Mouse (Mus musculus): ENCODE results near the gene Heatr3. TPM values are rescaled to one million over a fixed set of nuclear protein-coding genes. Genes with fewer than 3 reads are reported as not detected.
"Not testable (repeated sequence)": the region's sequence is repeated elsewhere in the genome, so short reads cannot be mapped to it uniquely, and the experiment has no call there.

Gene Heatr3
- total RNA-seq, 2 experiments from 2014 or later, result 26.6 to 29.8 TPM

DNA sequence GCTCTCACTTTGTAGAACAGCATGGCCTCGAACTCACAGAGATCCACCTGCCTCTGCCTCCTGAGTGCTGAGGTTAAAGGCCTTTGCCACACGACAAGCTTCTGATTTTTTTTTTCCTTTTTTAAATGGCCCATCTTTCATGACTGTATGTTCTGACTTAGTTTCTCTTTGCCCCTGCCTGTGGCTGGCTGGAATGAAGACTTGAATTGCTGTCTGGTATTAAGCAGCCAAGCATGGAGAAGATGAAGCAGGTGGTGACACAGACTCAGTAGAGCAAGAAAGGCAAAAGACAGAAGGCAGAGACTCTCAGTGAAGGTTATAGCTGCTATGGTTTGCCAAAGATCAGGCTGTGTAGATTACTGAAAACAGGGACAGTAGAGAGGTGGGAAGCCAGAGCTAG lies 45.5 kb downstream of the Heatr3 start:
- DNase-seq (ENCODE audit: low spot score in 2 of 2), result no peak

DNA sequence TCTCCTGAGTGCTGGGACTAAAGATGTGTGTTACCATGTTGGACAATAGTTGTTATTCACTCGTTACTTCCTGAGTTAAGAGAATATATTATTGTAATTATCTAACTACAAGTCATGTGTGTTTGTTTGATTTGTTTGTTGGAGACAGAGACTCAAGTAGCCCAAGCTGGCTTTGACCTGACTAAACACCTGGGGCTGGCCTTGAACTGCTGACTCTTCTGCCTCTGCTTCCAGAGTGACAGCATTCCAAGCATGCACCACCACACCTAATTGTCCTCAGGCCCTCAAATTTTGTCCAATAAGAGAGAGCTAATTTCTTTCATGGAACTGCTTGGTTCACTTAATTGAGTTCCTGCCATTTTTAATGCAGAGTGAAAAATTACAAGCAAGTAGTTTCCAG lies 47.3 kb downstream of the Heatr3 start:
- no peak for DNase-seq (ENCODE audit: low spot score in 2 of 2)
- intact Hi-C loops (cut with DNase I), result no loop called here

More for the DNA sequence above, 45.5 kb downstream of the Heatr3 start:
- intact Hi-C loops (cut with DNase I), result no loop called here

DNA sequence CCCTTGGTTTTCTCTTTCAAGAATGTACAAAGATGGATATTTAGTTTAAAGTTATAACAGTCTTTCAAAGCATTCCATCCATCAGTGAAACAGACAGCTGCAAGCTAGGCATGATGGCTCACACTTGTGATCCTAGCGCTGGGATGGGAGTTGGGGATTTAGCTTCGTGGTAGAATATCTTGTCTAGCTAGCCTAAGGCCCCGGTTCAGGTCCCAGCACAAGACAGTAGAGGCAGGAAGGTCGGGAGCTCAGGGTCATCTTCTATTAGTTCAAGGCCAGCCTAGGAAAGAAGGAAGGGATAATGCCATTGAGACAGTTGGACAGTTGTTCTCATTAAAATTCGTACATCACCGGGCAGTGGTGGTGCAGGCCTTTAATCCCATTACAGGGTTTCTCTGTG lies 48.1 kb downstream of the Heatr3 start:
- DNase-seq (ENCODE audit: low spot score in 2 of 2), result no peak
- intact Hi-C loops (cut with DNase I), result no loop called here

DNA sequence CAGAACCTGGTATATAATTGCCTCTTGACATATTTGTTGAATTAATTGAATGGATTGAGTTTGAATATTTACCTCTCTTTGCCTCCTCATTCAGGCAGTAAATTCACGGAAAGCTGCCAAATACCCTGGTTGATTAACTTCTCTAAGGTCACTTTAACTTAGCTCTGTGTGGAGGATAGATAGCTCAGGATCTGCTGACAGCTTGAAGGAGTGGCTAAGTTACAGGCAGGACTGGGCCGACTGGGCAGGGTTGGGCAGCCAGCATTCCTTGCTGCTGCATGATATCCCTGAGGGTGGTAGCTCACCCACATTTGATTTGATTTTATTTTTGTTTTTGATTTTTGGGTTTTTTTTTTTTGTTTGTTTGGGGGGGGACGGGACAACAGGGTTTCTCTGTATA lies 59.7 kb downstream of the Heatr3 start:
- intact Hi-C loops (cut with DNase I), result no loop called here
- DNase-seq (ENCODE audit: low spot score in 2 of 2), result no peak

DNA sequence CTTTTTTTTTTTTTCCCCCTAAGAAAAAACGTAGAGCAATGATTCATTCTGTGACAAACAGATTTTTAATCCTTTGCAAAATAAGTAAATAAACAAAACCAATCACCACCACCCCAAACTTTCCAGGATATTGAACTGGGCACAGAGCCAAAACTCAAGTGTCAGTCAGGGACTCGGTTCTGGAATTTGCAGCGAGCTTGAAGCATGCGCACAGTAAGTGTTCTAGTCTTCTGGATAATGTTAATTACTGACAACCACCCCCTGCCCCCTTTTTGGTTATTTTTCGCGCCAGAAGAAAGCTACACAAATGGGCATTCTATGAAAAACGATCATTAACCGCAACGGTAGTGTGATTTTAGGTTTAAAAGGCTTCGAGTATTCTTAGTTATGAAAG lies 60.9 kb downstream of the Heatr3 start:
- intact Hi-C loops (cut with DNase I), result no loop called here
- no peak for DNase-seq (ENCODE audit: low spot score in 2 of 2)

DNA sequence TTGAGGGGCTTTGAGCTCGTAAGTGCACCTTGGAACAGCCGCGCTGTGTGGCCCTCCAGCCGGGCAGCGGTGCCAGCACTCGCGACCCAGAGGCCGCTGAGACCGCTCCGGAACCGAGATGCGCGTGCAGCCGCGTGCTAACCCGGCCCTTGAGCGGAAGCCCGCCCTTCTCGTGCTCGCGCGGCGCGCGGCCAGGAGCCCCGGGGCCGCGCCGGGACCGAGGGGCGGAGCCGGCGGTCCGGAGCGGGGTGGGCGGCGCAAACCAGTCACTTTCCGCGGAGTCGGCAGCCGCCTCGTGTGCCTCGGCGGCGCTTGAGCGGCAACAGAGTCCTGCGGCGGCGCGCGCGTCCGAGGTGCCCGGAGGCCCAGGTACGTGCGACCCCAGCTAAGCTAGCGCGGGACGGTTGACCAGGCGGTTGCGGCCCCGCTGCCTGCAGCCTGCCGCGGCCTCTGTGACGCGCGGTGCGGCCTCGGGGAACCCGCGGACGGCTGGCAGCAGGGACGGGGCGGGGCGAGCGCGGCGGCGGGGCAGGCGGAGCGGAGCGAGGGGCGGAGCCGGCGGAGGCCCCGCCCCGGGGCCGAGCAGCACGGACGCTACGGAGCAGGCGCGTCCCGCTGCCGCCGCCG lies 61.4 kb downstream of the Heatr3 start, which contains the start of gene Tent4b:
TSS of gene Tent4b (plus strand) at position 269 of the 627 bp plus-strand sequence.
- peak; percentile 94 to 97 for DNase-seq (ENCODE audit: low spot score in 2 of 2)
- intact Hi-C loops (cut with DNase I), result no loop called here

DNA sequence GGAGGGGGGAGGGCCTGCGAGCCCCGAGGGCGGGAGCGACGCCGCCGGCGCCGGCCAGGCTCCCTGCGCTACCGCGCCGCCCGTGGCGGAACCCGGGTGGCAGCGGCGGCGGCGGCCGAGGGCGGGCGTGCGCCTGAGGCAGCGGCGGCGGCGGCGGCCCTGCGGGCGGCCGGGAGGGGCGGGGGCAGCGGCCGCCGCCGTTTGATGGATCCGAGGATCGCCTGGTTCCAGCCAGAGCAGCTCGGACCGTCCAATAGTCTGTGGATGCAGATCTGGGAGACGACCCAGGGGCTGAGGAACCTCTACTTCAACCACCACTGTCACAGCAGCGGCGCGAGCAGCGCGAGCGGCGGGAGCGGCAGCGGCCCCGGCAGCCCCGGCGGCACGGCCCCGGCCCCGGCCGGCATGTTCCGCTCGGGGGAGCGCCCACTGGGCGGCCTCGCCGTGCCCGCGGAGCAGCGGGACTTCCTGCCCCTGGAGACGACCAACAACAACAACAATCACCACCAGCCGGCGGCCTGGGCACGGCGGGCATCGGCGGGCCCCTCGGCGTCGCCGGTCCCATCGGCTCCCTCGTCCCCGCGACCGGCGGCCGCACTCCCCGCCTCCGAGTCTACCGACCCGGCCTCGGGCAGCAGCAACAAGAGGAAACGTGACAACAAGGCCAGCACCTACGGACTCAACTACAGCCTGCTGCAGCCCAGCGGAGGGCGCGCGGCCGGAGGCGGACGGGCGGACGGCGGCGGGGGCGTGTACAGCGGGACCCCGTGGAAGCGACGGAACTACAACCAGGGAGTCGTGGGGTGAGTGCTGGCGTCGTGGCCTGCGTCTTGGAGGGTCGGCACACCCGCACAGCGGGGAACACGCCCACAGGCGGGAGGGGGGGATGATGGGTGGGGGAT lies 62.3 kb downstream of the Heatr3 start:
- DNase-seq (ENCODE audit: low spot score in 2 of 2), result peak; percentile 34 to 40
- intact Hi-C loops (cut with DNase I), result loop anchor here (5.0 kb wide), 1 partner anchor 42 kb away; no protein-coding TSS in a partner anchor

DNA sequence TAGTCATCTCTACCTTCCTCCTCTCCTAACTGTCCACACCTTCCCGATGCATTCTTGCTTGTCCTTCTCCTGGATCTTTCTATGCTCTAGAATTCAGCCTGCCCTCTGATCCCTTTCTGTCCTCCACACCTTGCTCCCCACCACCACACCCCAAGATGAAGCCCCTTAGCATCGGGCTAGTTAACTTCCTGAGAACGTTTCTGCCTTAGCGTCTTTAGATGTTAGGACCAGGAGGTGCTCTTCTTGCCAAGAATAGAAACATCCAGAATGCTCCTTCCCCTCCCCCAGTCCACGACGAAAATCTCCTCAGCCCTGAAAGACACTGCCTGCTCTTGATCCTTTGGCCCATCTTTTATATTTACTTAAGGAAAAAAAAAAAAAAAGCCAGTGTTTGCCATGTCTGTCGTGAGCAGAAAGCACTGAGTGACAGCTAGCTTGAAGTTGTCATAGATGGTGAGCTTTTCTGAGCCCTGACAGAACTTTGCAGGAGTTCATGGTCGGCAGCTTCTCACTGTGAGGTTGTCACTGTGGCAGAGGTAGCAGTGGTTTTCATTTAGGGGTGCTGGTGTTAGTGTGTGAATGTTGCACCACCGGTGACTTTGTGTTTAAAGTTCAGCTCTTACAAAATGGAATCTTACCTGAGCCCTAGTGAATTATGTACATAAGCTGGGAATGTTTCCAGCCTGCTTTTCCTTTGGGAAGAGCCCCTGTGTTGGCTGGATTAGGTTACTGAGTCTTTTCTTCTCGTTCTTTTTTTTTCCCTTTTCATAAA lies 63.3 kb downstream of the Heatr3 start:
- no peak for DNase-seq (ENCODE audit: low spot score in 2 of 2)
- intact Hi-C loops (cut with DNase I), result loop anchor here (5.0 kb wide), 1 partner anchor 41 kb away; no protein-coding TSS in a partner anchor

DNA sequence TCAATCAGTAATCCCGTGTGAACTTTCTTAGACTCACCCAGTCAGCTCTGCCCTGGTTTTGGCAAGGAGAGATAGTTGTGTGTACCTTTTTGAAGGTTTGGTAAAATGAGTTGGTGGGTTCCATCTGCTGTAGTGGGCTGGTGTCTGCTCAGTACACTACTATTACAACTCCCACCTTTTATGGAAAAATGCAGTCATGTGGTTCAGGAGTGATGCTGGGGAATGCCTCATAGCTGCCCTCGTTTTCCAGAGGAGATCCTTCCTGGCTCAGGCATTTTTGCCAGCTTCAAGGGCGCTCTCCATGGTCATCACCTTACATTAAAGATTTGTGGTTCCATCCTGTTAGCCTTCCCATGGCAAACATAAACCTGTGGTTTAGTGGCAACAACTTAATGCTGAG lies 64.0 kb downstream of the Heatr3 start:
- DNase-seq (ENCODE audit: low spot score in 2 of 2), result no peak
- intact Hi-C loops (cut with DNase I), result loop anchor here (5.0 kb wide), 1 partner anchor 41 kb away; no protein-coding TSS in a partner anchor

DNA sequence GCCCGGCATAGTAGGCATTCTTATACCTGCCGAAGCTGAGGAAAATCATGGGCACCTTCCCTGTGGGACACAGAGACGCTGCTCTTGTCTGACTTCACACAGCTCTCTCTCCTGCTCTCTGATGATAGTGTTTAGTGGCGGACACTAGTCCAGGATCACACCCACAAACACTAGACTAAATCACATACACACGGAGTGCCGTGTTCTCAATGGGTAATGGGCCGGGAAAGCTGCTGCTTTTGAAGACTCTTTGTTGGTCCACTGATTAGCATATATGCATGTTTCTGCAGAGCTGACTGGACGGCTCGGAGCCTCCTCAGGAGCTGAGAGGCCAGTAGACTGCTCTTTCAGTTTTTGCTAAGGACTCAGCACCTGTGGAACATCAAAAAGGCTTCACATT lies 68.4 kb downstream of the Heatr3 start:
- intact Hi-C loops (cut with DNase I), result no loop called here

DNA sequence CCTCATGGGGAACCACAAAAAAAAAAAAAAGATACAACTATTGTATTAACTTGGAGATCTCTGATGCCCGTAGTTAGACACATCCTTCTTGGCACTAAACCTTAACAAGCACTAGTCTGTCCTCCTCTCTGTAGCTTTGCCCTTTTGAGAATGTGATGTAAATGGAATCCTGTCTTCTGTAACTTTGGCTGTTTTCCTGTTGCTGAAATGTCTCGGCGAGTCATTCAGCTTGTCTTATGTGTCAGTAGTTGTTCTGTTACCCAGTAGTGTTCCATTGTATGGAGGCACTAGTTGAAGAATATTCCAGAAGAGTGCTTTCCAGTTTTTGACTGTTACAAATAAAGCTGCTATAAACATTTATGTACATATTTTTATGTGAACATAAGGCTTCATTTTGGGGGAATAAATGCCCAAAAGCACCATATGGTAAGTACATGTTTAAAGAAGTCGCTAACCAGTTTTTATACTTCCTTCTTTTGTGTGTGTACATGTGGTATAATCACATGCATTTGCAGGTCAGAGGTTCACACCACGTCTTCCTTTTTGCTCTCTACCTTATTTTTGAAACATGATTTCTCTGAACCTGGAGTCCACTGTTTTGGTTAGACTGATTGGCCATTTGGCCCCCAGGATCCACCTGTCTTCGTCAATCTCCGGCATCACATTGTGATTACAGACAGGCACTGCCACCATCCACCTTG lies 69.6 kb downstream of the Heatr3 start:
- intact Hi-C loops (cut with DNase I), result no loop called here
- no peak for DNase-seq (ENCODE audit: low spot score in 2 of 2)

More for the DNA sequence above, 68.4 kb downstream of the Heatr3 start:
- DNase-seq (ENCODE audit: low spot score in 2 of 2), result no peak

DNA sequence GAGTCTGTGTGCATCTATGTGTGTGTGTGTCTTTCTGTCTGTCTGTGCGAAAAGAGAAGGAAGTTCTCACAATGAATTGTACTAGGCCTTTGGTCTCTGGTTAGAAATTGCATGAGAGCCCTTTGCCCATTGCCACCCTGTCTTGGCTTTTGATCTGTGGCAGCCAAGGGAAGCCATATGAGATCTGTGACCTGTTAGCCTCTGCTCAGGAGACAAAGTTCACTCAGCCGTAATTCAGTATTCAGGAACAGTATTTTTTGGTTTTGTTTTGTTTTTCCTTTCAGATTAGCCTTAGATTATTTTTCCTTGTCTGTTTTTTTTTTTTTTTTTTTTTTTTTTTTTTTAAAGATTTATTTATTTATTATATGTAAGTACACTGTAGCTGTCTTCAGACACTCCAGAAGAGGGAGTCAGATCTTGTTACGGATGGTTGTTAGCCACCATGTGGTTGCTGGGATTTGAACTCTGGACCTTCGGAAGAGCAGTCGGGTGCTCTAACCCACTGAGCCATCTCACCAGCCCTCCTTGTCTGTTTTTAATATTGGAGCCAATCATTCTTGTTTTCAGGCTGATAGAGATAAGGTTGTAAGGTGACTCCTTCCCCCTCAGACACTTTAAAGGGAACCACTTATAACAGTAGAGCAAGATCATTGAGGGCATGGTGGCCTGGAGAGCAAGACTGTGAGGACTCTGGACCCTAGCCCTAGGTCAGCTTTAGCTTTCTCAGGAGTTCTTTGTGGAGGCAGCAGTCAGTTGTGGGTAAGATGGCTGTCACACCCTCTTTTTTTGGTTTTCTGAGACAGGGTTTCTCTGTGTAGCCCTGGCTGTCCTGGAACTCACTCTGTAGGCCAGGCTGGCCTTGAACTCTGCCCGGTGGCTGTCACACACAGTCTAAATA lies 72.5 kb downstream of the Heatr3 start:
- intact Hi-C loops (cut with DNase I); DNase-seq (ENCODE audit: low spot score in 2 of 2): not testable (repeated sequence)

DNA sequence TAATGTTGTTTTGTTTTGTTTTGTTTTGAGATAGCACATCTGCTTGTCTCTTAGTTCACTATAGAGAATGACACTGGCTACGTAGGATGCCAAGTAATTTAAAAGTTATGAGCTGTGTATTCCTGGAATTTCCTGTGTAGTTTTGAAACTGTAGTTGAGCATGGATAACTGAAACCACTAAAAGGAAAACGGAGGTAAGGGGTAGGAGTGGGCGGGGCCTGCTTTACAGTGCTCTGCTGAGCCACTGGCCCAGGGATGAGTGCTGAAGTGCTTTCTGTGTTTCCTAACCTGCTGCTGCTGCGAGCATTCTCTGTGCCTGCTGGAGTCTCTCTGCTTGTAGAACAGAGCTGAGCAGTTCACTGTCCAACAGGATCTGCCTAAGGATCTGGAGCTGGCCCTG lies 83.7 kb downstream of the Heatr3 start:
- DNase-seq (ENCODE audit: low spot score in 2 of 2), result no peak
- intact Hi-C loops (cut with DNase I), result no loop called here

Small RNA genes within 50 kb of the gene (microRNA-seq; reads per million reads assigned to microRNA genes)
- gene Mir7071, result 5.8 reads per million, percentile 20 among the genes with 10 or more reads in this experiment

Other genes with a start within 250 kb of the Heatr3 start
- 10 to 100 TPM; 27.1 to 29.8 TPM for gene Zfp423, start 178.3 kb upstream of the Heatr3 start, total RNA-seq (2021)
- 10 to 100 TPM; 28.7 to 33.9 TPM for gene Cnep1r1, start 19.1 kb upstream of the Heatr3 start, total RNA-seq (2021)
- 10 to 100 TPM; 36.5 to 37.9 TPM for gene Tent4b, start 61.4 kb downstream of the Heatr3 start, total RNA-seq (2021)
- gene Adcy7, start 134.5 kb downstream of the Heatr3 start, total RNA-seq (2021), result 1 to 10 TPM; 4.7 TPM
- 10 to 100 TPM; 48.2 to 66.4 TPM for gene Brd7, start 224.3 kb downstream of the Heatr3 start, total RNA-seq (2021)